Mouse (Mus musculus) stomach, embryonic 14.5 days (tissue): ENCODE measurements around the gene Sept9. TPM values are rescaled to one million over a fixed set of nuclear protein-coding genes. Genes with fewer than 3 reads are reported as not detected.
A peak's percentile ranks its signal among the peaks of the same experiment; 100 is the strongest.

Experiments used
- ATAC-seq: fragments of 200-750 bp; cut with Nextera tagmentation; 2 replicates; pipeline ENCODE4 v1.8.0; 2017; ENCODE audit warnings: low read depth, moderate TSS enrichment; ENCODE audit not compliant: insufficient number of reproducible peaks, insufficient read depth, low FRiP score
- H3K27ac ChIP-seq: fragments of 300-500 bp; sonication (generic); 2 replicates; pipeline ENCODE4 v1.5.1; 2014; ENCODE audit warnings: mild to moderate bottlenecking, low read length, moderate library complexity, mixed read lengths
- H3K27me3 ChIP-seq: fragments of 300-500 bp; sonication (generic); 2 replicates; pipeline ENCODE4 v1.6.1; 2014; ENCODE audit warnings: low read length, control low read depth, mixed read lengths; ENCODE audit not compliant: control insufficient read depth, insufficient read depth
- H3K36me3 ChIP-seq: fragments of 300-500 bp; sonication (generic); 2 replicates; pipeline ENCODE4 v1.6.1; 2014; ENCODE audit warnings: mild to moderate bottlenecking, control low read depth, low read length, moderate library complexity, mixed read lengths; ENCODE audit not compliant: control insufficient read depth, insufficient read depth
- H3K4me1 ChIP-seq: fragments of 300-500 bp; sonication (generic); 2 replicates; pipeline ENCODE4 v1.6.1; 2014; ENCODE audit warnings: low read length, control low read depth, mixed read lengths; ENCODE audit not compliant: control insufficient read depth, insufficient read depth
- H3K4me2 ChIP-seq: fragments of 300-500 bp; sonication (generic); replicated peaks from 2 replicates; pipeline ENCODE4 v1.6.1; 2014; ENCODE audit warnings: low read depth, low read length, control low read depth
- H3K4me3 ChIP-seq: fragments of 300-500 bp; sonication (generic); 2 replicates; pipeline ENCODE4 v1.5.1; 2014; ENCODE audit warnings: low read depth, low read length, control low read depth
- H3K9ac ChIP-seq: fragments of 300-500 bp; sonication (generic); replicated peaks from 2 replicates; pipeline ENCODE4 v1.6.1; 2014; ENCODE audit warnings: low read depth, mild to moderate bottlenecking, control low read depth, low read length, moderate library complexity, mixed read lengths
- H3K9me3 ChIP-seq: fragments of 300-500 bp; sonication (generic); 2 replicates; pipeline ENCODE4 v1.6.1; 2016; ENCODE audit warnings: low read depth, low read length, control low read depth; ENCODE audit not compliant: control insufficient read depth
- WGBS: fragments of 180-500 bp; shearing (Covaris S2); extraction: QIAGEN DNeasy Blood & Tissue Kit; methylation state at CpG from one replicate; pipeline ENCODE4 v1.1.7; 2014; 5-methylcytosine and 5-hydroxymethylcytosine counted together
- polyA plus RNA-seq: library from polyadenylated mRNA; unstranded; fragments of >200 nt; fragmentation: Nextera tagmentation; extraction: Ambion mirVana; gene quantifications from 2 replicates; pipeline ENCODE4 v1.2.1, GENCODE M21; 2014

Sept9 gene
- polyA plus RNA-seq, 1 experiment from 2014 or later, result 106 TPM

DNA sequence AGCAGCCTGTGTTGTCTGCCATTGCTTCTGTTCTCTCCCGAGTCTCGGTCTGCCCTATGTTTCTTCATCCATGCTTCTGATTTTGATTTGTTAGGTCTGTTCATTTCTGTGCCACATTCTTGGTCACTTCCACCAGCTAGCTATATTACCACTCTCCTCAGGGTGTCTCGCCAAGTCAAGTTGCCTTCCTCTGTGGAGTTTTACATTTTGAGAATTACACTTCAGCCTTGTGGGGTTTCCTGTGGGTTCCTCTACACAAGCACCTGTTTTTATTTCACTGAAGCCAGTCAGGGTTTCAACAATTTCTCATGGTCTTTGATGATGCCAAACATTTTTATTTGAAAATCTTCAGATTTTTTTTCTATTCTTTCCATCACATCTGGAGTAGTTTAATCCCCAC is 16.7 kb upstream of the Sept9 start:
- Histone ChIP-seq H3K4me3 (no peak overlapping the region), H3K4me2 (no peak overlapping the region), H3K27ac (no peak overlapping the region), H3K27me3 (no peaks in the 10 kb centered on the region), H3K36me3 (no peaks in the 10 kb centered on the region), H3K4me1 (peaks cover 8% of the 10 kb centered on the region), H3K9me3 (peaks cover 13% of the 10 kb centered on the region; the same call in 1 of the 2 replicates), H3K9ac (no peak overlapping the region)
- ATAC-seq, result no peak
- WGBS, result 82% methylated on average over 3 of the region's 3 CpGs

DNA sequence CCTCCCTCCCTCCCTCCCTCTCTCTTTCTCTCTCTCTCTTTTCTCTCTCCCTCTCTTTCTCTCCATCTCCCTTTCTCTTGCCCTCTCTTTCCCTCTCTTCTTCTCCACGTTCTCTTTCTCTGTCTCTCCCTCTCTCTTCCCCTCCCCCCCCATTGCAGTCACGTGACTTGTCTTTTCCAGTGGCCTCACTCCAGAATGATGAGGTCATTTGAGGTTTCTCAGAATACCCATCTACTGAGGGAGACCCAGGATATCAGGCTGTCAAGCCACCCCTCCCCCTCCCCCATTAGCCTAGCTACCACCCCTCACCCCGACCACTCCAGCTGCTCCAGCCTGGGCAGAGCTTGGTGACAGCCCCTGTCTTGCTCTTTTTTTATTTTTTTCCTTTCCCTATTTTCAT is 16.2 kb upstream of the Sept9 start:
- Histone ChIP-seq H3K4me1 (peaks cover 8% of the 10 kb centered on the region), H3K4me3 (no peak overlapping the region), H3K27ac (no peak overlapping the region), H3K27me3 (no peaks in the 10 kb centered on the region), H3K9ac (no peak overlapping the region), H3K4me2 (no peak overlapping the region), H3K36me3 (no peaks in the 10 kb centered on the region), H3K9me3 (peaks cover 13% of the 10 kb centered on the region; the same call in 1 of the 2 replicates)
- ATAC-seq, result no peak
- 74% methylated on average over 3 of the region's 3 CpGs for WGBS

DNA sequence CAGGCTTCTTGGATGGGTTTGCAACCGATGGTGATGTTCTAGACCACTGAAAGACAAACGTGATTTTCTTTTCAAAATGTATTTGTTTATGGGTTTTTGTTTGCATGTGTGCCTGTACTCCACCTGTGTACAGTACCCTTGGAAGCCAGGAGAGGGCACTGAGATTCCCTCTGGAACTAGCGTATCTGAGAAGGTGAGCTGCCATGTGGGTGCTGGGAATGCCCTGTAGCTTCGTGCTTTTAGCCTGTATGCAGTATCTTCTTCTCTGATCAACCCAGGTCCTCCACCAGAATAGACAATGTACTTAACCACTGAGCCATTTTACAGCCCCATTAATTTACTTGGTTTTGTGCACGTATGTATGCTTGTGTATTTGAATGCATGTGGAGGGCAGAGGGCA is 15.6 kb upstream of the Sept9 start:
- no peaks in the 10 kb centered on the region for H3K27me3 ChIP-seq
- no peak overlapping the region for H3K27ac ChIP-seq

DNA sequence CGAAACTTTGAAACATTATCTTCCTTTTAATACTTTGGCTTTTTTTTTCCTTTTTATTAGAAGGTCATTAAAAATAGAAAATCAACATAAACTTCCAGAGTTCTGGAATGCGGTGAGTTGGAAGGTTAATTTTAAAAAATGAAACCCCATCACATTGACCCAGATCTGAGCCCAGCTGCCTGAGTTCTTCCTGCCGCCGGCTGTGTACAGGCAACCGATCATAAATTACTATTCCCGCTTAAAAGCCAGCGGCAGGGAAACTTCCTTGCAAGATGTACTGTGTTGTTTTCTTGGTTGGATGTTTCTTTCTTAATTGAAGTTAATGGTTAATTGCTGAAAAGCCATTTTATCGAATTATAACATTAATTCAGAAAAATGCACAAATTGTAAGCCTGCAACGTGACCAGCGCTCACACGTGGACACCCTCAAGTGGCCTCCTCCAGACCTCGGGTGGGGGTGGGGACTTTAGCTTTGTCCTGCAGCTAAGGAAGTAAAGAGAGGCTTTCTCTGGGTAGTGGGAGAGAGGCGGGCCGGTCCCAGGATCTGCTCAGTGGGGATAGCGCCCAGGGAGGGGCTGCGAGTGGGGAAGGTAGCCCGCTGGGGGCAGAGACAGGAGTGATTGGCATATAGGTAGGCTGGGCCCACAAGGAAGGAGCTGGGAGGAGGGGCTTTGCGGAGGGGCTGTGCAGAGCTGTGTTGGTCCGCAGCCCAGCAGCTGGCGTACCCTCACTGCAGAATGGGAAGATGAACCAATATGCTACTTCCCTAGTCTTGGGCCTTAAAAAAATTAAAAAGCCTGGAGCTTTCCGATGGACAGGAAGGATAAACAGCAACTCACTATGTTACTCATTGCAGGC is 14.2 kb upstream of the Sept9 start:
- no peaks in the 10 kb centered on the region for H3K27me3 ChIP-seq
- H3K4me2 ChIP-seq, result no peak overlapping the region
- peaks cover 13% of the 10 kb centered on the region; the same call in 1 of the 2 replicates for H3K9me3 ChIP-seq
- WGBS, result 30% methylated on average over 21 of the region's 21 CpGs
- H3K9ac ChIP-seq, result no peak overlapping the region
- ATAC-seq, result no peak
- H3K27ac ChIP-seq, result peak overlapping the region; percentile 59; the same call in 1 of the 2 replicates
- no peaks in the 10 kb centered on the region for H3K36me3 ChIP-seq
- peaks cover 8% of the 10 kb centered on the region for H3K4me1 ChIP-seq
- H3K4me3 ChIP-seq, result no peak overlapping the region

More for the DNA sequence above, 15.6 kb upstream of the Sept9 start:
- Histone ChIP-seq H3K4me1 (peaks cover 8% of the 10 kb centered on the region), H3K36me3 (no peaks in the 10 kb centered on the region), H3K4me3 (no peak overlapping the region), H3K9me3 (peaks cover 13% of the 10 kb centered on the region; the same call in 1 of the 2 replicates), H3K9ac (no peak overlapping the region), H3K4me2 (no peak overlapping the region)
- WGBS, result 76% methylated on average over 5 of the region's 5 CpGs
- ATAC-seq, result no peak

DNA sequence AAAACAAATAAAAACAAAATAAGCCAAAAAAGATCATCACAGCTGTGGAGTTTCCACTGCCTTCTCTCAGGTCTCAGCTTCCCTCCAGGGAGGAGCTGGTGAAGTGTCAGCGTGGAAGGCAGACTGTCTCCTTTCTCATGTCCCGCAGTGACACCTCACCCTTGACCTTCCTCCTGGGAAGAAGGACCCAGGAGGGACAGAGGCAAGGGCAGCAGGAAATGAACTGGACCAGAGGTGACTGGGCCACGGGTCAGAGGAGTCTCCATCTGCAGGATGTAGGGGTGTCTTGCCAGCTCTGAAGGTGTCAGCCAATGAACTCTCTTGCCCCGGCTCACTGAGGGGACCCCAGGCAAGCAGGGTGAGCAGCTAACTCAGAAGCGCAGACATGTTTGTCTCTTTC is 7.9 kb upstream of the Sept9 start:
- WGBS, result 60% methylated on average over 5 of the region's 5 CpGs
- no peaks in the 10 kb centered on the region for H3K27me3 ChIP-seq

DNA sequence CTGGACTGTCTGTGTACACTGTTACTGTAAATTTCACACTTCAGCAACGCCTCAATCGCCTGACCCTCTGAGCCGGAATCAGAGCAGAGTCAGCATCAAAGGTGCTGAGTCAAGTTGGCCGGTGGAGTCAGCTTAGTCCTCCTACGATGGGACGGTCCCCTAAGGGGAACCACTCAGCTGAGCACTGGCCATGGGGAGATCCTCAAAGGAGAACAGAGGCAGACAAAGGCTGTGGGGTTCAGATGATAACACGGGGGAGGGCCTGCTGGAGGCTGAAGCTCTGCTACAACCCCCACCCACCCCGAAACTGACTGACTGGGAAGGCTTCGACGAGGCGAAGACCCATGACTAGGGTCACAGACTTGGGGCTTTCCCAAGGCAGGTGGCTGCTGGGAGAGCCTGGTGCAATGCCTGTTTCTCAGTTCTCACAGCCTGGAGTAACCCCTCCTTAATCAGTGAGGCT is 5.0 kb upstream of the Sept9 start:
- WGBS, result 69% methylated on average over 11 of the region's 11 CpGs

More for the DNA sequence above, 7.9 kb upstream of the Sept9 start:
- H3K9me3 ChIP-seq, result no peaks in the 10 kb centered on the region
- H3K4me2 ChIP-seq, result no peak overlapping the region
- no peaks in the 10 kb centered on the region for H3K36me3 ChIP-seq
- no peak overlapping the region for H3K9ac ChIP-seq
- no peak overlapping the region for H3K4me3 ChIP-seq
- H3K4me1 ChIP-seq, result no peaks in the 10 kb centered on the region
- H3K27ac ChIP-seq, result no peak overlapping the region
- ATAC-seq, result no peak

DNA sequence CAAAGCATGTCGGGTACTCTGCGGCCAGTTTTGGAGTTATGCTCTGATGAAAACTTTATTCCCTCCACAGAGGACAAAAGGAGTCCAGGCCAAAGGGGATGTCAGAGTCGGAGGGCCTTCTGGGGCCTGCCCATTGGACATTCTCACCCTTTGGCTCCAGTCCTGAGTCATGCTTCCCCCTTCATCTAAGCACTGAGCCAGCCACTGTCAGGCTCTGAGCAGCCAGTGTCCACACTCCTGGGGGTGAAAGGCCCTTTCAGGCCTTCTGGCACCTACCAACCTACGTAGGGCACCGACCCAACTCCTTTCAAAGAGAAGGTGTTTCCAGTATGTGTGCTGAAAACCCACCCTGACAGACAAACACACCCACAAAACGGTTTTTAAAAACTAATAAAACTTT is 3.8 kb upstream of the Sept9 start:
- H3K36me3 ChIP-seq, result no peaks in the 10 kb centered on the region
- H3K27ac ChIP-seq, result no peak overlapping the region
- H3K4me2 ChIP-seq, result no peak overlapping the region
- 90% methylated on average over 6 of the region's 6 CpGs for WGBS
- no peak overlapping the region for H3K4me3 ChIP-seq
- H3K9me3 ChIP-seq, result no peaks in the 10 kb centered on the region
- ATAC-seq, result no peak
- H3K27me3 ChIP-seq, result 0 out of 2 replicates have a peak, but pooled peaks cover 3% of the 10 kb centered on the region
- no peak overlapping the region for H3K9ac ChIP-seq
- H3K4me1 ChIP-seq, result peaks cover 3% of the 10 kb centered on the region; the same call in 1 of the 2 replicates

More for the DNA sequence above, 5.0 kb upstream of the Sept9 start:
- Histone ChIP-seq H3K9me3 (no peaks in the 10 kb centered on the region), H3K36me3 (no peaks in the 10 kb centered on the region), H3K27me3 (0 out of 2 replicates have a peak, but pooled peaks cover 1% of the 10 kb centered on the region), H3K4me1 (0 out of 2 replicates have a peak, but pooled peaks cover under 1% of the 10 kb centered on the region), H3K4me2 (no peak overlapping the region), H3K4me3 (no peak overlapping the region), H3K27ac (no peak overlapping the region), H3K9ac (no peak overlapping the region)
- no peak for ATAC-seq

DNA sequence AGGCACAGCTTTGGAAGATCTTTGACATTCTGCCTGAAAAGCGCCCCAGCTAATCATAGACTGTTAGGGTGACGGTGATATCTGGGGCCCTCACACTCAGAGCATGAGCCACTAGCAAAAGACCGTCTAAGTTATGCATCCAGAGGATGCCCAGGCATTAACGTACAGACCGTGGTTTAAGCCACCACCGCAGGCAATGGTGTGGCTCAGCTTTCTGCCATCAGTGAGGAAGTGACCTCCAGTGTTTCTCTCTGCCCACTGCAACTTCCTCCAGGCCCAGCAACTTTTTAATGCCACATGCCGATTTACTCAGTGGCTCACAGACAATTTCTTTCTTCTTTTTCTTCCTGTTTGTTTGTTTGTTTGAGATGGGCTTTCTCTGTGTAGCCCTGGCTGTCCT is 2.8 kb upstream of the Sept9 start:
- Histone ChIP-seq H3K4me1 (peaks cover 12% of the 10 kb centered on the region), H3K27ac (no peak overlapping the region), H3K4me2 (no peak overlapping the region), H3K27me3 (0 out of 2 replicates have a peak, but pooled peaks cover 3% of the 10 kb centered on the region), H3K9ac (no peak overlapping the region), H3K9me3 (no peaks in the 10 kb centered on the region), H3K4me3 (no peak overlapping the region), H3K36me3 (no peaks in the 10 kb centered on the region)
- ATAC-seq, result no peak
- 90% methylated on average over 7 of the region's 7 CpGs for WGBS
